Mouse (Mus musculus): ENCODE measurements around the gene Spata22. TPM values are rescaled to one million over a fixed set of nuclear protein-coding genes. Genes with fewer than 3 reads are reported as not detected.

Gene Spata22
- total RNA-seq, 2 experiments from 2014 or later: not detected

- DNase-seq: no peak
- H3K4me3 ChIP-seq: no peak overlapping the region
- no peak overlapping the region for H3K27ac ChIP-seq
- TF ChIP-seq CTCF (IDR thresholded peaks at IDR 0.05): no peak
- intact Hi-C loops (cut with DNase I): no loop called here
Measured at GRCm38 (mm10) chr11:73327361-73327760, 2.2 kb upstream of the Spata22 start.

- DNase-seq: no peak
- TF ChIP-seq CTCF (IDR thresholded peaks at IDR 0.05): no peak
- Histone ChIP-seq H3K27ac (no peak overlapping the region), H3K4me3 (no peak overlapping the region)
- intact Hi-C loops (cut with DNase I): no loop called here
Measured at GRCm38 (mm10) chr11:73333357-73333756, 3.8 kb downstream of the Spata22 start.

GRCm38 (mm10) chr11:73336919-73337318 lies 7.4 kb downstream of the Spata22 start:
- intact Hi-C loops (cut with DNase I): no loop called here
- Histone ChIP-seq H3K4me3 (no peak overlapping the region), H3K27ac (no peak overlapping the region)
- TF ChIP-seq CTCF (IDR thresholded peaks at IDR 0.05): no peak
- no peak for DNase-seq

DNA sequence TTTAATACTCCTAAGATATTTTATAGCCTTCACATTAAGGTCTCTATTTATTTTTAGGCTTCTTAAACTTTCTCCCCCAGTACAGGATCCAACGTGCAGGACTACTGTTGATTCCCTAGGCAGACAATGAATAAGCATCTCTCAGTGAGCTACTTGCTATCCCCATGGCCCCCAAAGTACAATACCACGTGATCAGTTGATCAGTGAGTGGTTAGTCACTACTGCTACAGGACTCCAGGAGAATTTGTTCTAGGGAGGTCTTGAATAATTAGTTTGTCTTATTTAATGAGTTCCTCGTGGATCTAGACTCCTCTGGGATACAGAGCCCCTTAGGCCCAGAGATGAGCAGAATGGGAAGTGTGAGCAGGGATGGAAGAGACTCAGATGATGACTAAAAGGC lies 20.9 kb downstream of the Spata22 start, which contains the start of gene Olfr20:
TSS of gene Olfr20 (plus strand) at position 301 of the 400 bp plus-strand sequence.
- Histone ChIP-seq H3K27ac (no peak within 1 kb of the TSS), H3K4me3 (no peak within 1 kb of the TSS)
- TF ChIP-seq CTCF (IDR thresholded peaks at IDR 0.05): no peak
- intact Hi-C loops (cut with DNase I): no loop called here
- DNase-seq: no peak

DNA sequence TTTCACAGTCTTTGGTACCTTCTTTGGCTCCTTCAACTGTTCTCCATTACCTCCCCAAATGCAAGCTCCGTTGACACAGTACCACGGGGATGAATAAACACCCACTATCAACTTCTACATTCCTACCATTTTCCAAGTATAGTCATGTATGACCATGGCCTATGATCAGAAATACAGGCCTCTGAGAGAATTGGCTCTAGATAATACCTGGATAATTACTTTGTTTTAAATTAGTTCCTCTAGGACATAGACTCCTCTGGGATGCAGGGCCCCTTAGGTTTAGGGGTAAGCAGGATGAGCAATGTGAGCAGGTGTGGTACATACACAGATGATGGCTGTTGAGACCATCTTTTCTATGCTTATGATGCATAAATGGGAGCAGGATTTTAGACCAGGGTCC lies 41.4 kb downstream of the Spata22 start, which contains the start of gene Olfr376:
TSS of gene Olfr376 (plus strand) at position 301 of the 400 bp plus-strand sequence.
- H3K27ac ChIP-seq: no peak within 1 kb of the TSS
- intact Hi-C loops (cut with DNase I): no loop called here
- DNase-seq: no peak
- TF ChIP-seq CTCF (IDR thresholded peaks at IDR 0.05): no peak
- no peak within 1 kb of the TSS for H3K4me3 ChIP-seq

DNA sequence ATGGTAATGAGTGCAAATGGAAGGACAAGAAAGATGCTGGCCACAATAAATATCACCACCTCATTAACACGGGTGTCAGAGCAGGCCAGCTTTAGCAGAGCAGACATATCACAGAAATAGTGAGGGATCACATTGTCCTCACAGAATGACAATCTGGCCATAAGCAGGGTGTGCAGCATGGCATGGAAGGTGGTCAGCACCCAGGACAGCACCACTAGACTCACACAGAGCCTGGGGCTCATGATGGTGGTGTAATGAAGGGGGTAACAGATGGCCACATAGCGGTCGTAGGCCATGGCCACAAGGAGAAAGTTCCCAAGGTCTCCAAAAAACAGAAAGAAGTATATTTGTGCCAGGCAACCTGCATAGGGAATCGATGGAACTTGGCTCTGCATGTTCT lies 65.8 kb downstream of the Spata22 start:
- DNase-seq: no peak
- intact Hi-C loops (cut with DNase I): no loop called here
- TF ChIP-seq CTCF (IDR thresholded peaks at IDR 0.05): no peak
- Histone ChIP-seq H3K4me3 (no peak overlapping the region), H3K27ac (no peak overlapping the region)

Other genes with a start within 250 kb of the Spata22 start
- under 1 TPM; 0.08 to 0.17 TPM for gene Itgae, start 239.2 kb upstream of the Spata22 start, total RNA-seq (2021)
- under 1 TPM in 1 of 2 experiments, not detected in 1; 0.08 TPM for gene Haspin, start 191.4 kb upstream of the Spata22 start, total RNA-seq (2021)
- 10 to 100 TPM in 1 of 2 experiments, 1 to 10 TPM in 1; 7.0 to 12.9 TPM for gene P2rx5, start 169.3 kb upstream of the Spata22 start, total RNA-seq (2021)
- gene Emc6, start 152.7 kb upstream of the Spata22 start, total RNA-seq (2021): 10 to 100 TPM; 82.6 to 93.4 TPM
- 10 to 100 TPM in 1 of 2 experiments, 1 to 10 TPM in 1; 6.5 to 13.9 TPM for gene Tax1bp3, start 152.7 kb upstream of the Spata22 start, total RNA-seq (2021)
- 1 to 10 TPM; 5.7 to 7.8 TPM for gene Ctns, start 130.7 kb upstream of the Spata22 start, total RNA-seq (2021)
- gene Shpk, start 130.3 kb upstream of the Spata22 start, total RNA-seq (2021): under 1 TPM; 0.50 to 0.66 TPM
- gene Trpv1, start 95.4 kb upstream of the Spata22 start, total RNA-seq (2021): under 1 TPM; 0.06 to 0.20 TPM
- not detected for gene Trpv3, start 62.4 kb upstream of the Spata22 start, total RNA-seq (2021)
- gene Aspa, start 145 bp upstream of the Spata22 start, total RNA-seq (2021): 1 to 10 TPM; 2.1 to 5.1 TPM
- not detected for gene Gm49340, start within 50 bp of the Spata22 start, total RNA-seq (2021)
- gene Olfr20, start 21.0 kb downstream of the Spata22 start, total RNA-seq (2021): not detected
- not detected for gene Olfr376, start 41.5 kb downstream of the Spata22 start, total RNA-seq (2021)
- not detected for gene Olfr1, start 69.9 kb downstream of the Spata22 start, total RNA-seq (2021)
- not detected for gene Olfr378, start 98.7 kb downstream of the Spata22 start, total RNA-seq (2021)
- gene Olfr380, start 127.8 kb downstream of the Spata22 start, total RNA-seq (2021): not detected
- gene Olfr381, start 161.9 kb downstream of the Spata22 start, total RNA-seq (2021): not detected
- not detected for gene Olfr382, start 187.5 kb downstream of the Spata22 start, total RNA-seq (2021)